Mouse (Mus musculus): ENCODE results near the gene Rplp0.

DNA sequence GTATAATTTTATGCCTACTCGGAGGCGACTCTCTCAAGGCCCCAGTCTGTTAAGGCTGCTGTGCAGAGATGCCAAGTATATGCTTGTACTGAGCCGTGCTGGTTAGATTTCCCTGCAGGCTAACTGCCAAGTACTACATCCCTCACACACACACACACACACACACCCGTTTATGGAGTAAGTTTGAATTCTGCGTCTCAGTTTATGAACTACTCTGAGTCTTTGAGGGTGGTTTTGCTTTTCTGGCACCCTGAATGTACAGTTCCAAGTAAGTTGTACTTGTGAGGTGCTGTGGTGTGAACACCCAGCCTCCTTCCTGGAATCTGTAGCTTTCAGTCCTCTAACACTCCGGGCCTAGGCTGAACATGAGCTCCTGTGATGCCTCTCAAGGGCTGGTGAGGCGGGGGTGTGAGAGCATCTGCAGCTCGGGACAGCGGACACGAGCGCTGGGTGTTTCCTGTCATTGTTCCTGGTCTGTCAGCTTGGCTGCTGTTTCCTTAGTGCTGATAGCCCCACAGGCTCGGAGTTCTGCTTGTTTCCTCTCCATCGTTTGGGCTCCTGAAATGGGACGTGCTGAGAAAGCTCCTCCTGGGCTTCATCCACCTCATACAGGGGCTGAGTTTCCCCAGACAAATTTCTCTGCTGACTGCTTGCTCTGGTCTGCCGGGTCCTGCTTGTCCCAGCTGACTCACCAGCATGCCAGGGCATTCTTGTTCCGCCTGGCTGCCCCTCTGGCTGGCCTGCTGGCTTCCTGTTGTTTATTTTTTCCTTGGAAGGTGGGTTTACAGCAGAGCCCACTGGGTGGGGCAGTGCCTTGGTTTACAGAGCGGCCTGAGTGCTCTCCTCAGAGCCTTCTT is 13.6 kb downstream of the Rplp0 start:
- TF ChIP-seq CTCF (IDR thresholded peaks at IDR 0.05; ENCODE audit: borderline replicate concordance, control insufficient read depth, extremely low read depth, insufficient read depth, low read length, poor library complexity), result no peak
- no peak for TF ChIP-seq POLR2A (IDR thresholded peaks at IDR 0.05; ENCODE audit: control insufficient read depth, extremely low read depth, insufficient read depth, low read length, poor library complexity)
